Mouse (Mus musculus): ENCODE results near the gene Rasal1. TPM values are rescaled to one million over a fixed set of nuclear protein-coding genes. Genes with fewer than 3 reads are reported as not detected.

Rasal1 gene
- polyA plus RNA-seq, 1 experiment from 2014 or later: not detected

- Histone ChIP-seq H3K4me3 (ENCODE audit: low read depth, low read length) (no peak overlapping the region), H3K9me3 (ENCODE audit: low read depth, low read length) (no peaks in the 10 kb centered on the region), H3K4me1 (ENCODE audit: insufficient read depth) (no peaks in the 10 kb centered on the region), H3K27me3 (ENCODE audit: insufficient read depth, low read length) (peaks cover 3% of the 10 kb centered on the region; the same call in 1 of the 2 replicates), H3K9ac (no peak overlapping the region), H3K27ac (ENCODE audit: low read depth) (no peak overlapping the region), H3K4me2 (no peak overlapping the region), H3K36me3 (ENCODE audit: insufficient read depth) (no peaks in the 10 kb centered on the region)
- WGBS: 80% methylated on average over 2 of the region's 2 CpGs
- ATAC-seq (ENCODE audit: insufficient read depth): no peak
- DNase-seq: no peak
- TF ChIP-seq CTCF (IDR thresholded peaks at IDR 0.05; ENCODE audit: low read depth): no peak
These were observed 54.4 kb downstream of the Rasal1 start for GRCm38 (mm10) chr5:120702969-120703368.

DNA sequence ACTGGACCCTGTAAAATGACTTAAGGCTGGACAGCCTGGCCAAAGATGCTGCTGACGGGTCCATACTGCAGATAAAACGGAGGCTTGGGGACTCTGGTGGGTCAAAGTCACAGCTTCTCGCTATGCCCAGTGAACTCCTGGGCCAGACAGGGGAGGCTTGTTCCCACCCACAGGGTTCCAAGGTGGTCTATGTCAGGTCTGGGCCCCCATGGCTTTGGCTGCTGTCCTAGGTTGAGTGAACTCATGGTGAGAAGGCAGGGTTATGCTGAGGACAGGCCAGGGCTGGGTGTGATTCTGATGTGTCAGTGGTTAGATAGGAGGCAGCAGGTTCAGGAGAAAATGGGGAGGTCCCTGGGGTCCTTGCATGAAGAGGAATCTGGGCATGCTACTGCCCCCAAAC lies 55.0 kb downstream of the Rasal1 start:
- ATAC-seq (ENCODE audit: insufficient read depth) (no peak), DNase-seq (no peak)
- no peak for TF ChIP-seq CTCF (IDR thresholded peaks at IDR 0.05; ENCODE audit: low read depth)
- Histone ChIP-seq H3K36me3 (ENCODE audit: insufficient read depth) (no peaks in the 10 kb centered on the region), H3K4me1 (ENCODE audit: insufficient read depth) (no peaks in the 10 kb centered on the region), H3K4me2 (no peak overlapping the region), H3K9ac (no peak overlapping the region), H3K9me3 (ENCODE audit: low read depth, low read length) (no peaks in the 10 kb centered on the region), H3K27me3 (ENCODE audit: insufficient read depth, low read length) (peaks cover 8% of the 10 kb centered on the region; the same call in 1 of the 2 replicates), H3K4me3 (ENCODE audit: low read depth, low read length) (no peak overlapping the region), H3K27ac (ENCODE audit: low read depth) (no peak overlapping the region)
- 70% methylated on average over 3 of the region's 3 CpGs for WGBS

DNA sequence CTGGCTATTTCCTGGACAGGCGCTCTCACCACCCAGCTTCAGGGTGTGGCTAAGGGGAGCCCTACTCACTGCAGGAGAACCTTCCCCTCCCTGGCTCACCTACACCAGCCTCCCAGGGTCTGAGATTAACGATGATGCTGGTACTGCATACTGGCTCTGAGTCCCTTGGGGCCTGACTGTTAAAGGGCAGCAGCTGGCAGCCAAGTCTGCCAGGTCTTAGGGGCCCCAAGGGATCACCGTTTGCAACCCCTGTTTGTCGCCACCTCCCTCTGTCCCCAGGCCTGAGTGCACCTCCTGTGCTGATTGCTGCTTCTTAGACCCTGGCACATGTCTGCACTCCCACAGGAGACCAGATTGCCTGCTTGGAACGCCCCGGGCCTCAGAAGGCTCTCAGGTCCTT lies 55.8 kb downstream of the Rasal1 start:
- Histone ChIP-seq H3K36me3 (ENCODE audit: insufficient read depth) (no peaks in the 10 kb centered on the region), H3K4me2 (no peak overlapping the region), H3K9me3 (ENCODE audit: low read depth, low read length) (no peaks in the 10 kb centered on the region), H3K27ac (ENCODE audit: low read depth) (no peak overlapping the region), H3K9ac (no peak overlapping the region), H3K4me1 (ENCODE audit: insufficient read depth) (no peaks in the 10 kb centered on the region), H3K27me3 (ENCODE audit: insufficient read depth, low read length) (peaks cover 8% of the 10 kb centered on the region; the same call in 1 of the 2 replicates), H3K4me3 (ENCODE audit: low read depth, low read length) (no peak overlapping the region)
- no peak for TF ChIP-seq CTCF (IDR thresholded peaks at IDR 0.05; ENCODE audit: low read depth)
- DNase-seq (no peak), ATAC-seq (ENCODE audit: insufficient read depth) (no peak)
- WGBS: 45% methylated on average over 6 of the region's 6 CpGs

DNA sequence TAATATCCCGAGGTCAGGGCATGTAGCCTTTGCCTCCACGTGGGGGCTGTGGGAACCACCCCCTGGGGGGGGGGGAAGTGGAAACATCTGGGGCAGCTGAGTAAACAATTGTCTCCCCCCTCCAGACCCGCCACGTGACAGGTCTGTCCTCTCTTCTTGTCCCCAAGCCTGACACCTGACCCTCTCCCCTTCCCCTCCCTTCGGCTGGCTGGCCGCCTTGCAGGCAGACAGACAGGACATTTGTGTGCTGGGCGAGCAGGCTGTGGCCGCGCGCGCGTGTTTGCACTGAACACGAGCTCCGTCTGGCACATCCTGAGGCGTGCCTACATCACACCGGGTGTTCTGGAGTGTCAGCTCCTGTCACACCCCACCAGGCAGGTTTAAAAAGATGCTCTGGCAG lies 57.9 kb downstream of the Rasal1 start:
- no peak overlapping the region for H3K27ac ChIP-seq (ENCODE audit: low read depth)
- peak; percentile 19 for DNase-seq
- H3K9me3 ChIP-seq (ENCODE audit: low read depth, low read length): no peaks in the 10 kb centered on the region
- no peak for TF ChIP-seq CTCF (IDR thresholded peaks at IDR 0.05; ENCODE audit: low read depth)
- no peaks in the 10 kb centered on the region for H3K36me3 ChIP-seq (ENCODE audit: insufficient read depth)
- WGBS: 7% methylated on average over 16 of the region's 16 CpGs
- peaks cover 27% of the 10 kb centered on the region for H3K27me3 ChIP-seq (ENCODE audit: insufficient read depth, low read length)
- no peak for ATAC-seq (ENCODE audit: insufficient read depth)
- no peak overlapping the region for H3K9ac ChIP-seq
- peak overlapping the region; percentile 25; the same call in 1 of the 2 replicates for H3K4me2 ChIP-seq
- no peak overlapping the region for H3K4me3 ChIP-seq (ENCODE audit: low read depth, low read length)
- H3K4me1 ChIP-seq (ENCODE audit: insufficient read depth): 0 out of 2 replicates have a peak, but pooled peaks cover 3% of the 10 kb centered on the region

DNA sequence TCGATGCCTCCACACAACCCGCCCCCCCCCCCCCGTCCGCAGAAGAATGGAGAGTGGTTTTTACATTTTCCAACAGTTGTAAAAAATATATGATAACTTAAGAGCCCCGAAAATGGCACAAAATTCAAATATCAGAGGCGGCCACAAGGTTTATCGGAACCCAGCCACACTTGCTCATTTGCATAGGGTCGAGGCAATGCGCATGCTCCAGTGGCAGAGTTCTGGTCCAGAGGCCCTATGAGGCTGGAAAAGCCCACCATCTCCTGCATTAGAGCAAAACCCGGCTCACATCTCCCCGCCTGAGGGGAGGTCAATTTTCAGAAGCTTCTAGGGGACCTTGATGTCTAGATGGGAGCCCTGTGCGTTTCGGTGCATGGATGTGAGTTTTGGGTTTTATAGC lies 58.4 kb downstream of the Rasal1 start:
- peaks cover 31% of the 10 kb centered on the region for H3K27me3 ChIP-seq (ENCODE audit: insufficient read depth, low read length)
- H3K9ac ChIP-seq: no peak overlapping the region
- no peak overlapping the region for H3K4me3 ChIP-seq (ENCODE audit: low read depth, low read length)

DNA sequence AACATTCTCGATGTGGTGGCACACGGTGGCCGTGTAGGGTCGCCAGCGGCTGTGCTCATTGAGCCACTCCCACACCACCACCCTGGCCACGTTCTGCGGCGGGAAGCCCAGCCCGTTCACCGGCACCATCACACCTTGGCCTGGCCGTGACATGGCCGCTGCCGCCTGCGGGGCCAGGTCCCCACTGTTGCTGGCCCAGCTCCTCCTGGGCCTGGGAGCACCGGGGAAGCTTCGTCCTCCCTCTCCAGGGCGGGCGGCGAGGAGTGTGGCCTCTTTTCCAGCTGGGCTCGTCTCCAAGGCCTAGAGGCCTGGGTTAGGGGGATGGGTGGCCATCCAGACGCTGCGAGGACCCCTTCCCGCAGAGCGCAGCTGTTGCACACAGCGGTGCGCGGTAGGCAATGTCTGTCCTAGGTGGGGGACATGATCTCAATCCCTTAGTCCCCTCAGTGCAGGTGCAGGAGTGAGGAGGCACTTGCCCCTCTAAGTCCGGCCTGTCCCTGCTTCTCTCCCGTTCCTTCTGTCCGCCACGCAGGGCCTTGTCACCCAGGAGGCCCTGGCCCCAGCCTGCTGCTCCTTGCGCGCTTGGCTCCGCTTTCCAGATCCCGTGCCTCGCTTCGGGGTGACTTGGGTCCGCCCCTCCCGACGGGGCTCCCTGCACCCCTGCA lies 61.7 kb downstream of the Rasal1 start:
- H3K4me1 ChIP-seq (ENCODE audit: insufficient read depth): 0 out of 2 replicates have a peak, but pooled peaks cover 3% of the 10 kb centered on the region
- 3% methylated on average over 40 of the region's 40 CpGs for WGBS
- H3K27me3 ChIP-seq (ENCODE audit: insufficient read depth, low read length): peaks cover 48% of the 10 kb centered on the region

More for the DNA sequence above, 58.4 kb downstream of the Rasal1 start:
- H3K4me2 ChIP-seq: peak overlapping the region; percentile 25; the same call in 1 of the 2 replicates
- 0 out of 2 replicates have a peak, but pooled peaks cover 3% of the 10 kb centered on the region for H3K4me1 ChIP-seq (ENCODE audit: insufficient read depth)
- no peaks in the 10 kb centered on the region for H3K9me3 ChIP-seq (ENCODE audit: low read depth, low read length)
- DNase-seq (no peak), ATAC-seq (ENCODE audit: insufficient read depth) (no peak)
- no peak overlapping the region for H3K27ac ChIP-seq (ENCODE audit: low read depth)
- H3K36me3 ChIP-seq (ENCODE audit: insufficient read depth): no peaks in the 10 kb centered on the region
- WGBS: 43% methylated on average over 13 of the region's 13 CpGs
- TF ChIP-seq CTCF (IDR thresholded peaks at IDR 0.05; ENCODE audit: low read depth): no peak

GRCm38 (mm10) chr5:120710826-120711248 lies 62.2 kb downstream of the Rasal1 start:
- TF ChIP-seq CTCF (IDR thresholded peaks at IDR 0.05; ENCODE audit: low read depth): no peak
- peak overlapping the region; percentile 46 for H3K4me3 ChIP-seq (ENCODE audit: low read depth, low read length)
- no peaks in the 10 kb centered on the region for H3K36me3 ChIP-seq (ENCODE audit: insufficient read depth)
- DNase-seq: no peak
- H3K27me3 ChIP-seq (ENCODE audit: insufficient read depth, low read length): peaks cover 48% of the 10 kb centered on the region
- no peaks in the 10 kb centered on the region for H3K9me3 ChIP-seq (ENCODE audit: low read depth, low read length)
- no peak overlapping the region for H3K27ac ChIP-seq (ENCODE audit: low read depth)
- H3K4me1 ChIP-seq (ENCODE audit: insufficient read depth): 0 out of 2 replicates have a peak, but pooled peaks cover 3% of the 10 kb centered on the region
- H3K9ac ChIP-seq: peak overlapping the region; percentile 46
- WGBS: 1% methylated on average over 34 of the region's 34 CpGs
- ATAC-seq (ENCODE audit: insufficient read depth): peak; percentile 2; the same call in 1 of the 2 replicates
- H3K4me2 ChIP-seq: peak overlapping the region; percentile 84

More for the DNA sequence above, 61.7 kb downstream of the Rasal1 start:
- Histone ChIP-seq H3K4me2 (peak overlapping the region; percentile 84), H3K36me3 (ENCODE audit: insufficient read depth) (no peaks in the 10 kb centered on the region), H3K4me3 (ENCODE audit: low read depth, low read length) (peak overlapping the region; percentile 46), H3K9ac (peak overlapping the region; percentile 46), H3K9me3 (ENCODE audit: low read depth, low read length) (no peaks in the 10 kb centered on the region), H3K27ac (ENCODE audit: low read depth) (no peak overlapping the region)
- DNase-seq: peak; percentile 80
- no peak for TF ChIP-seq CTCF (IDR thresholded peaks at IDR 0.05; ENCODE audit: low read depth)
- peak; percentile 72 for ATAC-seq (ENCODE audit: insufficient read depth)
